8 mouse cellular contexts compared by ENCODE assay signal in genomic region chr19:7493352-7494186, GRCm38 (mm10). TPM values are rescaled to one million over a fixed set of nuclear protein-coding genes. Genes with fewer than 3 reads are reported as not detected.
A peak's percentile ranks its signal among the peaks of the same experiment; 100 is the strongest.
DNase-seq lines count a peak whose midpoint lies in the region; ATAC-seq and TF ChIP-seq lines count a peak whose summit lies in the region.

Atl3 (plus strand) TSS chr19:7494040.

- peaks cover 4 to 8% of the 10 kb centered on the region in 2 experiments; a peak in 3 of 4 replicates for H3K4me1 ChIP-seq in MEL (ENCODE audit: control insufficient read depth in 1 of 2, insufficient read depth in 2 of 2, low read length in 2 of 2)
- no peaks in the 10 kb centered on the region for H3K4me1 ChIP-seq in embryonic fibroblast, embryonic 13.5 days (ENCODE audit: control insufficient read depth, insufficient read depth, low read length)
- H3K4me1 ChIP-seq in hindbrain, embryonic 12.5 days: peaks cover 4% of the 10 kb centered on the region; the same call in 1 of the 2 replicates
- H3K4me1 ChIP-seq in liver, embryonic 14.5 days (replicated peaks; ENCODE audit: control insufficient read depth in 2 of 2, insufficient read depth in 2 of 2, low read length in 1 of 2): peaks cover 6 to 11% of the 10 kb centered on the region in 2 experiments; a peak in 3 of 4 replicates
- H3K4me1 ChIP-seq in stomach, postnatal 0 days (replicated peaks; ENCODE audit: control insufficient read depth, insufficient read depth): no peaks in the 10 kb centered on the region

- H3K4me3 ChIP-seq in MEL (ENCODE audit: control insufficient read depth in 1 of 2, insufficient read depth in 1 of 2, low read depth in 2 of 2, low read length in 2 of 2): peak within 1 kb of the TSS; percentile 72 to 85
- H3K4me3 ChIP-seq in embryonic fibroblast, embryonic 13.5 days (ENCODE audit: insufficient read depth, low read length): peak within 1 kb of the TSS; percentile 61
- peak within 1 kb of the TSS; percentile 70 for H3K4me3 ChIP-seq in hindbrain, embryonic 12.5 days
- H3K4me3 ChIP-seq in liver, embryonic 14.5 days (ENCODE audit: insufficient read depth in 1 of 2, low read depth in 2 of 2, low read length in 2 of 2): peak within 1 kb of the TSS; percentile 73 to 82
- H3K4me3 ChIP-seq in stomach, postnatal 0 days (ENCODE audit: low read depth, low read length): peak within 1 kb of the TSS; percentile 78

- TF ChIP-seq CTCF in MEL (IDR thresholded peaks at IDR 0.05 in 2 of 3, conservative IDR thresholded peaks at IDR 0.05 in 1 of 3; ENCODE audit: control insufficient read depth in 1 of 3, insufficient read depth in 1 of 3, low read depth in 2 of 3, low read length in 3 of 3, poor library complexity in 1 of 3, severe bottlenecking in 1 of 3): no peak
- no peak for TF ChIP-seq CTCF in embryonic fibroblast, embryonic 13.5 days (IDR thresholded peaks at IDR 0.05; ENCODE audit: borderline replicate concordance, insufficient read depth, low read length)
- no peak for TF ChIP-seq CTCF in liver, embryonic 14.5 days (IDR thresholded peaks at IDR 0.05; ENCODE audit: low read depth)
- no peak for TF ChIP-seq CTCF in stomach, postnatal 0 days (IDR thresholded peaks at IDR 0.05; ENCODE audit: low read depth)

- peak within 1 kb of the TSS; percentile 54 for H3K4me2 ChIP-seq in hindbrain, embryonic 12.5 days (replicated peaks)
- peak within 1 kb of the TSS; percentile 99 for H3K4me2 ChIP-seq in liver, embryonic 14.5 days (ENCODE audit: low read depth)
- H3K4me2 ChIP-seq in stomach, postnatal 0 days (replicated peaks; ENCODE audit: low read depth): peak within 1 kb of the TSS; percentile 77

- WGBS in hindbrain, embryonic 12.5 days: 34% methylated on average over 31 of the region's 31 CpGs
- 21% methylated on average over 31 of the region's 31 CpGs for WGBS in liver, embryonic 14.5 days (ENCODE audit: insufficient replicate concordance)
- 22% methylated on average over 31 of the region's 31 CpGs for WGBS in stomach, postnatal 0 days

- ATAC-seq in hindbrain, embryonic 12.5 days (ENCODE audit: low FRiP score): no peak
- ATAC-seq in liver, embryonic 14.5 days (ENCODE audit: insufficient read depth): no peak
- ATAC-seq in stomach, postnatal 0 days (ENCODE audit: low FRiP score, low TSS enrichment): 0 out of 2 replicates have a peak, but pooled peaks have one; percentile 32

- no peaks in the 10 kb centered on the region for H3K27me3 ChIP-seq in MEL (ENCODE audit: control insufficient read depth in 1 of 2, insufficient read depth in 2 of 2, low read length in 2 of 2)
- H3K27me3 ChIP-seq in hindbrain, embryonic 12.5 days: no peaks in the 10 kb centered on the region
- no peaks in the 10 kb centered on the region for H3K27me3 ChIP-seq in liver, embryonic 14.5 days (ENCODE audit: control insufficient read depth, insufficient read depth, low read length)
- no peaks in the 10 kb centered on the region for H3K27me3 ChIP-seq in stomach, postnatal 0 days (ENCODE audit: control insufficient read depth, insufficient read depth, low read length)

- TF ChIP-seq POLR2A in MEL (IDR thresholded peaks at IDR 0.05; ENCODE audit: control insufficient read depth in 1 of 2, insufficient read depth in 1 of 2, low read depth in 1 of 2, low read length in 2 of 2, poor library complexity in 1 of 2): no peak; a peak in 2 of 4 replicates
- peak; percentile 67 for TF ChIP-seq POLR2A in embryonic fibroblast, embryonic 13.5 days (IDR thresholded peaks at IDR 0.05; ENCODE audit: low read depth, low read length)

- peak; percentile 16 for DNase-seq in kidney, postnatal 10 days
- no peak for DNase-seq in kidney, postnatal 36 days
- DNase-seq in MEL (ENCODE audit: low read depth, low spot score): no peak
- DNase-seq in liver, embryonic 14.5 days (ENCODE audit: low read depth in 3 of 3, low spot score in 3 of 3): no peak
- DNase-seq in stomach, postnatal 0 days (ENCODE audit: low spot score): peak; percentile 27
- DNase-seq in right cerebral cortex, postnatal 14 days: no peak

- TF ChIP-seq RAD21 in MEL (IDR thresholded peaks at IDR 0.05; ENCODE audit: low read depth, low read length): no peak

- peak within 1 kb of the TSS; percentile 86 for H3K27ac ChIP-seq in MEL (ENCODE audit: control insufficient read depth, low read depth, low read length)
- peak within 1 kb of the TSS; percentile 95 for H3K27ac ChIP-seq in embryonic fibroblast, embryonic 13.5 days (ENCODE audit: insufficient read depth, low read length)
- H3K27ac ChIP-seq in hindbrain, embryonic 12.5 days: peak within 1 kb of the TSS; percentile 97
- H3K27ac ChIP-seq in liver, embryonic 14.5 days: peak within 1 kb of the TSS; percentile 88
- H3K27ac ChIP-seq in stomach, postnatal 0 days (replicated peaks): peak within 1 kb of the TSS; percentile 99

- H3K36me3 ChIP-seq in MEL (ENCODE audit: control insufficient read depth in 1 of 2, insufficient read depth in 2 of 2, low read length in 2 of 2): peaks cover 0 to 13% of the 10 kb centered on the region in 2 experiments; a peak in 2 of 4 replicates
- H3K36me3 ChIP-seq in hindbrain, embryonic 12.5 days: no peaks in the 10 kb centered on the region
- no peaks in the 10 kb centered on the region for H3K36me3 ChIP-seq in liver, embryonic 14.5 days (replicated peaks; ENCODE audit: control insufficient read depth, insufficient read depth, low read depth)
- no peaks in the 10 kb centered on the region for H3K36me3 ChIP-seq in stomach, postnatal 0 days (ENCODE audit: control insufficient read depth, insufficient read depth, low read length)

- H3K79me2 ChIP-seq in MEL (ENCODE audit: control insufficient read depth, insufficient read depth, low read length, poor library complexity): peaks cover 13% of the 10 kb centered on the region

- H3K9ac ChIP-seq in MEL (ENCODE audit: control insufficient read depth, low read depth, low read length, poor library complexity, severe bottlenecking): peak within 1 kb of the TSS; percentile 91
- peak within 1 kb of the TSS; percentile 87 for H3K9ac ChIP-seq in hindbrain, embryonic 12.5 days
- H3K9ac ChIP-seq in liver, embryonic 14.5 days (replicated peaks): peak within 1 kb of the TSS; percentile 93
- H3K9ac ChIP-seq in stomach, postnatal 0 days (ENCODE audit: low read length): peak within 1 kb of the TSS; percentile 89

- TF ChIP-seq EP300 in MEL (IDR thresholded peaks at IDR 0.05; ENCODE audit: low read depth in 1 of 2, low read length in 2 of 2): no peak
- no peak for TF ChIP-seq EP300 in liver, embryonic 14.5 days (IDR thresholded peaks at IDR 0.05; ENCODE audit: low read depth)
- peak; percentile 43 for TF ChIP-seq EP300 in stomach, postnatal 0 days (optimal IDR thresholded peaks at IDR 0.05)

- no peaks in the 10 kb centered on the region for H3K9me3 ChIP-seq in MEL (replicated peaks; ENCODE audit: insufficient read depth, low read length)
- H3K9me3 ChIP-seq in hindbrain, embryonic 12.5 days (replicated peaks): no peaks in the 10 kb centered on the region
- no peaks in the 10 kb centered on the region for H3K9me3 ChIP-seq in liver, embryonic 14.5 days (ENCODE audit: control insufficient read depth, low read length)
- H3K9me3 ChIP-seq in stomach, postnatal 0 days (ENCODE audit: control insufficient read depth, low read length): no peaks in the 10 kb centered on the region

TF ChIP-seq in MEL, 35 proteins besides CTCF, POLR2A, EP300 and RAD21:
- no peak; the same call in 1 of the 2 replicates for TF ChIP-seq TBP (IDR thresholded peaks at IDR 0.05; ENCODE audit: low read depth, low read length)
- no peak; the same call in 1 of the 2 replicates for TF ChIP-seq E2F4 (IDR thresholded peaks at IDR 0.05; ENCODE audit: borderline replicate concordance, low read depth, low read length)
- no peak for TF ChIP-seq RCOR1 (IDR thresholded peaks at IDR 0.05; ENCODE audit: low read depth, low read length)
- TF ChIP-seq UBTF (IDR thresholded peaks at IDR 0.05; ENCODE audit: borderline replicate concordance, insufficient read depth, low read depth, low read length): no peak
- no peak for TF ChIP-seq ZC3H11A (IDR thresholded peaks at IDR 0.05; ENCODE audit: low read depth, low read length)
- no peak for TF ChIP-seq NRF1 (IDR thresholded peaks at IDR 0.05; ENCODE audit: insufficient read depth, low read depth, low read length, poor library complexity, severe bottlenecking)
- no peak for TF ChIP-seq CHD2 (IDR thresholded peaks at IDR 0.05; ENCODE audit: low read length)
- TF ChIP-seq MAZ (IDR thresholded peaks at IDR 0.05; ENCODE audit: low read depth, low read length): no peak
- no peak for TF ChIP-seq HCFC1 (IDR thresholded peaks at IDR 0.05; ENCODE audit: low read depth, low read length)
- no peak for TF ChIP-seq NELFE (IDR thresholded peaks at IDR 0.05; ENCODE audit: low read depth, low read length)
- no peak for TF ChIP-seq CHD1 (IDR thresholded peaks at IDR 0.05; ENCODE audit: low read depth, low read length)
- TF ChIP-seq SMC3 (IDR thresholded peaks at IDR 0.05; ENCODE audit: low read depth, low read length): no peak

RNA-seq across cellular contexts. Expression of gene Atl3, which starts in this region (rescaled TPM):
- 12.7 and 16.4 TPM in 2 replicates for total RNA-seq in MEL (2012; rRNA removed)
- polyA plus RNA-seq in MEL (2012; ENCODE audit: insufficient read depth in 1 of 2, insufficient read length in 2 of 2, low read depth in 1 of 2, low replicate concordance in 2 of 2, missing spikeins in 1 of 2): 10 to 100 TPM in 1 of 2 experiments, not detected in 1; 15.3 TPM
- polyA plus RNA-seq in embryonic fibroblast, embryonic 13.5 days (2011; ENCODE audit: insufficient read length, low read depth, missing spikeins): 151 and 162 TPM in 2 replicates
- 9.4 and 10.5 TPM in 2 replicates for polyA plus RNA-seq in hindbrain, embryonic 12.5 days (2016; fragmentation: Nextera tagmentation; extraction: Ambion mirVana)
- polyA plus RNA-seq in liver, embryonic 14.5 days (2012; rRNA removed): 5.2 and 7.3 TPM in 2 replicates
- polyA plus RNA-seq in liver, embryonic 14.5 days (2014; fragmentation: Nextera tagmentation; extraction: Ambion mirVana): 6.7 and 7.5 TPM in 2 replicates
- 14.4 and 17.7 TPM in 2 replicates for polyA plus RNA-seq in stomach, postnatal 0 days (2015; fragmentation: Nextera tagmentation; extraction: Ambion mirVana)

Comparison
In these comparisons a context has a peak if more than half of its experiments do, and no peak if none do; other contexts are left out.
1. DNase-seq: peak in kidney, postnatal 10 days (single experiment) and stomach, postnatal 0 days (single experiment); none in kidney, postnatal 36 days (0 of 2), MEL (single experiment), liver, embryonic 14.5 days (0 of 3) and right cerebral cortex, postnatal 14 days (single experiment).
2. Peak in every context shown above with its lines, with median percentiles within 50 percentile points of each other: H3K27ac ChIP-seq, H3K4me3 ChIP-seq, H3K9ac ChIP-seq and H3K4me2 ChIP-seq.